Comparison of ENCODE assay signal across 17 mouse cellular contexts in the genomic region with DNA sequence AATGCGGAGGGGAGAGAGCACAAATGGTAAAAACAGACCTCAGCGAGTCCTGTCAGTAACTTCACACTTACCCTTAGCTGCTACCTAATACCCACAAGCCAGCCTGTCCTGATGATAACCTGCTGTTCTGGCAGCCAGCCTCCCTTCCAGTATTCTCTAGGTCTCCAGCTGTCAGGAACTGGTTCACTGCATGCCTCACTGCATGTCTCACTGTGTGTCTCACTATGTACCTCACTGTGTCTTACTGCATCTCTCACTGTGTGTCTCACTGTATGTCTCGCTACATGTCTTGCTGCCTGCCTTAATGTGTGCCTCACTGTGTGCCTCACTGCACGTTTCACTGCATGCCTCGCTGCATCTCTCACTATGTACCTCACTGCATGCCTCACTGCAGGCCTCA.
DNase-seq lines count a peak whose midpoint lies in the region; ATAC-seq lines count a peak whose summit lies in the region.
"Had no signal": no experiment of that assay in that cellular context is flagged by ENCODE, and none has a peak within 500 bp of the region (broad histone marks: within the 10 kb centered on the region; RNA-seq: fewer than 3 reads in every experiment).

No protein-coding gene starts in this region.

- whole genome bisulfite sequencing in heart, embryonic 11.5 days (ENCODE audit: insufficient replicate concordance): 73% methylated on average over 5 of the region's 5 CpGs

- H3K36me3 ChIP-seq in heart, embryonic 11.5 days (ENCODE audit: control insufficient read depth, insufficient read depth, low read length): no peaks in the 10 kb centered on the region; the same call in 1 of the 2 replicates
- no peaks in the 10 kb centered on the region for H3K36me3 ChIP-seq in megakaryocyte, embryonic 14.5 days (replicated peaks; ENCODE audit: low read length)
- H3K36me3 ChIP-seq: heart, embryonic 13.5 days; liver, embryonic 15.5 days had no signal

- no peak overlapping the region for H3K27ac ChIP-seq in heart, embryonic 11.5 days (ENCODE audit: low read depth, low read length)
- H3K27ac ChIP-seq: heart, embryonic 13.5 days; layer of hippocampus, adult 2 months; liver, embryonic 15.5 days had no signal

- intact Hi-C loops in heart, postnatal 10 days (cut with DNase I): no loop called here

- H3K9me3 ChIP-seq in heart, embryonic 11.5 days (replicated peaks; ENCODE audit: control insufficient read depth, low read length): no peaks in the 10 kb centered on the region
- H3K9me3 ChIP-seq in megakaryocyte, embryonic 14.5 days: no peaks in the 10 kb centered on the region
- H3K9me3 ChIP-seq: heart, embryonic 13.5 days; liver, embryonic 15.5 days had no signal

- H3K4me3 ChIP-seq in heart, embryonic 11.5 days (ENCODE audit: low read depth, low read length): no peak overlapping the region
- peak overlapping the region; percentile 62 for H3K4me3 ChIP-seq in megakaryocyte, embryonic 14.5 days (replicated peaks)
- H3K4me3 ChIP-seq: heart, embryonic 13.5 days; layer of hippocampus, adult 2 months; liver, embryonic 15.5 days had no signal

- no peak for ATAC-seq in heart, embryonic 11.5 days (replicated peaks; ENCODE audit: insufficient number of reproducible peaks, low FRiP score, low TSS enrichment)
- no peak for ATAC-seq in megakaryocyte, adult 5-6 weeks (ENCODE audit: poor library complexity, severe bottlenecking)
- ATAC-seq: intestine, postnatal 0 days had no signal

- no peak overlapping the region for H3K9ac ChIP-seq in heart, embryonic 11.5 days (ENCODE audit: low read depth, low read length)
- H3K9ac ChIP-seq: heart, embryonic 13.5 days; liver, embryonic 15.5 days had no signal

- no peaks in the 10 kb centered on the region for H3K27me3 ChIP-seq in heart, embryonic 11.5 days (ENCODE audit: control insufficient read depth, insufficient read depth, low read length)
- H3K27me3 ChIP-seq in megakaryocyte, embryonic 14.5 days (replicated peaks): no peaks in the 10 kb centered on the region
- H3K27me3 ChIP-seq: heart, embryonic 13.5 days; liver, embryonic 15.5 days had no signal

- H3K4me1 ChIP-seq in heart, embryonic 11.5 days (ENCODE audit: control insufficient read depth, insufficient read depth, low read length): no peaks in the 10 kb centered on the region
- H3K4me1 ChIP-seq in megakaryocyte, embryonic 14.5 days: no peaks in the 10 kb centered on the region
- H3K4me1 ChIP-seq: heart, embryonic 13.5 days; liver, embryonic 15.5 days had no signal

- DNase-seq in embryo, embryonic 10 days (ENCODE audit: low spot score): peak; percentile 5
- no peak for DNase-seq in embryo, embryonic 9.5 days (ENCODE audit: extremely low spot score)
- DNase-seq in heart, postnatal 10 days: peak; percentile 22 to 23
- DNase-seq in forelimb bud, embryonic 11.5 days (ENCODE audit: low read depth, low spot score): peak; percentile 25
- DNase-seq in yolk sac, embryonic 10.5 days (ENCODE audit: low spot score): no peak
- DNase-seq: adrenal gland, postnatal 10 days; cerebellum, adult 2 months; lung, postnatal 14 days; midbrain, embryonic 14.5 days; thymus, adult 2 months had no signal

- H3K4me2 ChIP-seq in heart, embryonic 11.5 days: no peak overlapping the region
- H3K4me2 ChIP-seq: heart, embryonic 13.5 days; liver, embryonic 15.5 days had no signal

Comparison
In these comparisons a context has a peak if more than half of its experiments do, and no peak if none do; other contexts are left out.
1. DNase-seq: peak in embryo, embryonic 10 days (single experiment), heart, postnatal 10 days (2 of 2) and forelimb bud, embryonic 11.5 days (single experiment); none in embryo, embryonic 9.5 days (single experiment) and yolk sac, embryonic 10.5 days (single experiment).